Mouse (Mus musculus) embryonic facial prominence, embryonic 12.5 days (tissue): ENCODE results near the gene Gm17693. TPM values are rescaled to one million over a fixed set of nuclear protein-coding genes. Genes with fewer than 3 reads are reported as not detected.
"Not testable (repeated sequence)": the region's sequence is repeated elsewhere in the genome, so short reads cannot be mapped to it uniquely, and the experiment has no call there.

Source experiments
- ATAC-seq: fragments of 200-750 bp; cut with Nextera tagmentation; 2 replicates; pipeline ENCODE4 v1.8.0; 2017; ENCODE audit not compliant: insufficient number of reproducible peaks, insufficient read depth, low FRiP score, low TSS enrichment
- H3K27ac ChIP-seq: fragments of 300-500 bp; sonication (generic); 2 replicates; pipeline ENCODE4 v1.5.1; 2016; ENCODE audit warnings: mild to moderate bottlenecking
- H3K27me3 ChIP-seq: fragments of 300-500 bp; sonication (generic); 2 replicates; pipeline ENCODE4 v1.6.1; 2016; ENCODE audit warnings: mild to moderate bottlenecking, moderate library complexity
- H3K36me3 ChIP-seq: fragments of 300-500 bp; sonication (generic); 2 replicates; pipeline ENCODE4 v1.6.1; 2016; ENCODE audit warnings: mild to moderate bottlenecking
- H3K4me1 ChIP-seq: fragments of 300-500 bp; sonication (generic); 2 replicates; pipeline ENCODE4 v1.6.1; 2016
- H3K4me2 ChIP-seq: fragments of 300-500 bp; sonication (generic); replicated peaks from 2 replicates; pipeline ENCODE4 v1.6.1; 2016; ENCODE audit warnings: mild to moderate bottlenecking, moderate library complexity
- H3K4me3 ChIP-seq: fragments of 300-500 bp; sonication (generic); 2 replicates; pipeline ENCODE4 v1.5.1; 2016; ENCODE audit warnings: mild to moderate bottlenecking
- H3K9ac ChIP-seq: fragments of 300-500 bp; sonication (generic); 2 replicates; pipeline ENCODE4 v1.6.1; 2016; ENCODE audit warnings: mild to moderate bottlenecking, moderate library complexity
- H3K9me3 ChIP-seq: fragments of 300-500 bp; sonication (generic); 2 replicates; pipeline ENCODE4 v1.6.1; 2016; ENCODE audit warnings: mild to moderate bottlenecking, moderate library complexity
- WGBS: fragments of 180-500 bp; shearing (Covaris S2); methylation state at CpG from one replicate; pipeline ENCODE4 v1.1.7; 2016; 5-methylcytosine and 5-hydroxymethylcytosine counted together
- polyA plus RNA-seq: library from polyadenylated mRNA; unstranded; fragments of >200 nt; fragmentation: Nextera tagmentation; extraction: Ambion mirVana; gene quantifications from 2 replicates; pipeline ENCODE4 v1.2.1, GENCODE M21; 2016

The Gm17693 gene
- not detected in 2 replicates for polyA plus RNA-seq

- not testable (repeated sequence) for H3K4me3 ChIP-seq, H3K36me3 ChIP-seq, H3K4me2 ChIP-seq, ATAC-seq, H3K27me3 ChIP-seq, H3K9me3 ChIP-seq, H3K27ac ChIP-seq, H3K4me1 ChIP-seq, H3K9ac ChIP-seq
- no CpG with 5 or more reads among the region's 4 CpGs for WGBS
Measured at GRCm38 (mm10) chrX:125705144-125705543, at the start of gene Gm17693. Gene Gm17693, plus strand, starts transcription at chrX:125705444.
